Mouse (Mus musculus) testis, adult 2 months (tissue): Measurements from ENCODE around the gene Adgrl2.

Experiments
- CTCF ChIP-seq: fragments of 200-500 bp; IDR thresholded peaks from 2 replicates; pipeline ENCODE4 v1.5.1; 2012; ENCODE audit warnings: low read depth, mild to moderate bottlenecking, inconsistent platforms, low read length, moderate library complexity; ENCODE audit not compliant: control insufficient read depth, insufficient read depth, insufficient replicate concordance
- POLR2A ChIP-seq: fragments of 200-500 bp; IDR thresholded peaks from 2 replicates; pipeline ENCODE4 v1.6.1; 2012; ENCODE audit warnings: low read depth, mild to moderate bottlenecking, inconsistent platforms, low read length, moderate library complexity; ENCODE audit not compliant: control insufficient read depth

DNA sequence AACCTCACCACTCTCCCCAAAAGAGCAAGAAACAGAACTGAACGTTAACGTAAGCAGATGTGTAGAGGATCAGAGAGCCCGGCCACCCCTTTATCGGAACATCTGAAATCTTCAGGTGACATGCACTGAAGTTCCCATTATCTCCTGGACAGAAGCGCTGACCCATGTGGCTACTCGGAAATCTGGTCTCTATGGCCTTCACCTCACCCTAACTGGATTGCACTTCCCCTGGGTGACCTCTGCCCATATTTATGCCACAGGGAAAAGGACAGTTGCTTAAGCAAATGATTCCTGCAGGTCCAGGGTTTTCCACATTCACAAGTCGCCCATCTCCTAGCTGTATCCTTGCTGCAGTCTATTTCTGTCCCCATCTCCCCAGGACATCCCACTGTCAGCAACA is 84.9 kb downstream of the Adgrl2 start:
- no peak for TF ChIP-seq CTCF
- no peak for TF ChIP-seq POLR2A
